Mouse (Mus musculus) embryo, embryonic 11 days (tissue): Measurements from ENCODE around the gene Tmem56.

Experiments
- DNase-seq: peaks from one replicate; pipeline ENCODE4 v3.0.0-alpha.2; 2015

Gene Tmem56

DNA sequence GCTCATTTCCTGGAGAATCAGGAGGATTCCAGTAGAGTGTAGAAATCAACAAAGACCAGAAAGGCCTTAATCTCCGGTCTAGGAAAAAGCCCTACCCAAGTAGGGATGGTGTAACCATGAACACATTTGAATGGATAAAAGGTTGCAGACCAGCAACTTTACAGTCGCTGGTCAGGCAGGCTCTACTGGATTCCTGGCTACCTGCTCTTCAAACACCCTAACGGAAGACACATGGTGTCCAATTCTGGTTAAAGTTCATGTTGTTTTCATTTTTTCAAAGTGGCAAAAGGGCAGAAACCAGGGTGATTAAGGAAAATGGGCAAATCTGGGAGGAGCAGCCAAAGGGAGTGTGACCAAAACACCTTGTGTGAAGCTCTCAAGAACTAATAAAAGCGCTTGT, 5.9 kb downstream of the Tmem56 start:
- DNase-seq, result no peak

DNA sequence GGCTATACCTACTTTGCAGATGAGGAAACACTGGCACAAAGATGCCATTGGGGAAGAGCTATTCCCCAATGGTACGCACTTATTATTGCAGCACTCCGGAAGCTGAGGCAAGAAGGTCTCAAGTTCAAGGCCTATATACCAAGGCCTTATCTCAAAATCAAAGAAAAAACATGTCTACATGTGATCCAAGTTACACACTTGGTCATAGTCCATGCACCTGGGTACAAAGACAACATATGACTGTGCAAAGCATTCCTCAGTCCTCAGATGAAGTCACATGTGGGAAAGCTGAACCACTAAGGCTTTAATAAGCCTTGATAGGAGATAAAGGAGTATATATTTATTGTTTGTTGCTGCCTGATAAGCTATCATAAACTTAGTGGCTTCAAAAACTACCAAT, 8.9 kb downstream of the Tmem56 start:
- DNase-seq, result no peak

DNA sequence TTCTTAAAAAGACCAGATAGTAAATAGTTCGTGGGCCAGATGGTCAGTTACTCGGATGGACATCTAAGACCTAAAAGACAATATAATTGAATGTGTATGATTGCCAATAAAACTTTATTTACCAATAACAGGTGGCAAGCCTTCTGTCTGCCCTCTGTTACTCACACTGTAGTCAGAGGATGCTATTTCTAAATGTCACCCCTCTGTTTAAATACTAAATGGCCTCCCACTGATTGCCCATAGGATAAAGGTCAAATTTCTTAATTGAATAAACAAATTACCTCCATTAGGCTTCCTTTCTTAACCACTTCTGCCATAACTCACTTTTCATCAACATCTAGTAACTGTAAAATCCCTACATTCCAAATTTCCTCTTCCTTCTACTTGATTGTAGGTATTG, 10.3 kb downstream of the Tmem56 start:
- no peak for DNase-seq

DNA sequence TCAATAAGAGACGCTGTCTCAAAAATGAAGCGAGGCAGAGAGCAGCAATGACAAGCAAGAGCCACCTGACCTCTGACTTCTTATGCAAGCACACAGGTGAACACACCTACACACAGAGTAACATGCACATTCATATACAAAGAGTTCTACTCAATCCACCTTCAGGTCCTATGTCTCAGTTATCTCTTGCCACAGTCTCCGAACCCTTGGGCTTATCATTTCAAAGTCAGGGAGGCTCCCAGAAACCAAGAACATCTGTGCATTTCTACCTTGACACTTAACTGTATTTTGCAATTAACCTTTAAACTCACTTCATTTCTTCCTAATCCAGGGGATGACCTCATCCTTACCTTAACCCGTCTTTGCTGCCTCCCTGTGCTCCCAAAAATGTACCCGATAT, 15.6 kb downstream of the Tmem56 start:
- no peak for DNase-seq

DNA sequence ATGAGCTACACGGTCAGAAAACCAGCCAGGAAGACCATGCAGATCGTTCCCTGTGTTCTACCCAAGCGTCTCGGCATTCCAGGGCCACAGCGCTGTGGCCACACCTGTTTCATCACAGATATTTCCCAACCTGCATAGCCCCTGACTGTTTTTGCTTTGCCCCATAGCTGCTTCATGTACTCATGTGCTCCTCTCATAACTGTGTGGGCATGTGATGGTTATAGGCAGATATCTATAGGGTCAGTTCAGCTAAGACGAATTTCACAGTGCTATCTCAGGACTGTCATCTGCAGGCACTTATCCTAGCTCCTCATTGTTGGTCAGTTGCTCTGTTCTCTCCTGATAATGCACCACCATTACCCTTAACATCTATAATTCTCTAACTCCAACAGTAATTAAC, 18.7 kb downstream of the Tmem56 start:
- no peak for DNase-seq

DNA sequence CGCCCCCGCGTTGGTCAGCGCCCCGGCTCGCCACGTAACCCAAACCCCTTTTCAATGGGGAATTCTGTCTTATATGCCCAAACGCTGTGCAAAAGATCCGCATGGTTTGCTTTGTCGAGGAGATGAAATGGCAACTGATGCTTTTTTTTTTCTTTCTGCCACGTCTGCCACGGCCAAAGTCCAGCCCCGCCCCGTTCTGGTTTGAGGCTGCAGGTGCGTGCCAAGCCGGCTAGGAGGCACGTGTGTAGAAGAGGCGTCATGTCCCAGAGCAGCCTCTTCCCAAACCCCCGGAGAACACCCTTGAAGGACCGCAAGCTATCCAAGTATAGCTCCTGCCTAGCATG, 19.7 kb downstream of the Tmem56 start:
- DNase-seq, result peak; percentile 59

DNA sequence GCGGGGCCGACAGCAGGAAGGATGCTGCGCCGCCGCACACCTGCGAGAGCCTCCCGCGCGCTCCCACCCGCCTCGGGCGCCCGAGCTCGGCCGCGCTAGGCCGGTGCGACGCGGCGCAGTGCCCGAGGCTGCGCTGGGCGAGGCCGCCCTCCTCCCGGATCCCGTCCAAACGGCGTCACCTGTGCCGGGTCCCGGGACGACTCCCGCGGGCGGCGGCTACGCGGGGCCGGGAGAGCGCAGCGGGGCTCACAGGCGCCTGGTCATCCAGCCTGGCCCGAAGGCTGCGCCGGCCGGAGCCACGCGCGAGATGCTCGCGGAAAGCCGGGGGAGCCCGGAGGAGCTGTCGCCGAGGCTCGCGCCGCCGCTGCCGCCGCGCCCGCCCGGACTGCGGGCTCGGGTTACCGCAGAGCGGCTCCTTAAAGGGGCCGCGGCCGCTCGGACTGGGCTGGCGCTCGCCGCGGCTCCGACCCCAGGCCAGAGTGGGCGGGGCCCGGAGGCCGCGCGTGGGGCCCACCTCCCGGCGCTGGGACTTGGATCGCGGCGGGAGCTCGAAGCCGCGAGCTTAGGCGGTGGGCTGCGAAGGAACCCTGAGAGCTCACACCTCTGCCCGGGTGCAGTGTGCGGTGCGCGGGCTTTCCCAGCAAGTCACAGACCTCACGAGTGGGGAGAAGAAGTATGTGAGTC, 20.2 kb downstream of the Tmem56 start:
- DNase-seq, result peak; percentile 85

DNA sequence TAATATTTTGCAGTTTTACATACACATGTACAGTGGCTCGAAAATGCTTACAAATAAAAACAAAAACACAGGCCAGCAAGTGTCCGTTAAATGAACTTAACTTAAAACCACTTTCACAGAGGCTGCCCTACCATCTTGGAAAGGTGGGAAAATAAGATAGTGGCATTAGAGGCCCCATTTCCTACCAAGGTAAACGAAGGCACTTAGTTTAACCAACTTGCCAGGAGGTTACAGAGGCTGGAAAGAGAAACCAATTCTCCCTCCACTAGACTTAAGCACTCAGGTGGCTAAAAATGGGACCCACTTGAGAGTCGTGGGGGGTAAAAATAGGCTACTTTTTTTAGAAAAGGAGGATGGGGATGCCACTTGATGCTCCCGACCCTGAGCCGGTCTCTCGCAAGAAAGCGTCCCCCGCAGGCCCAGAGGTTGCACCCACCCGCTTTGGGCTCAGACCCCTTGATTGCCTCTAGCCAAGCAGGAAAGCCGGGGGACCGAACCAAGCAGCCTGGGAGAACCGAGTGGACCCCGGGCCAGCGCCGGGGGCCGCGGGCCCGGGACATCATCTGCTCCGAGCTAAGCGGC, 20.9 kb downstream of the Tmem56 start:
- no peak for DNase-seq

DNA sequence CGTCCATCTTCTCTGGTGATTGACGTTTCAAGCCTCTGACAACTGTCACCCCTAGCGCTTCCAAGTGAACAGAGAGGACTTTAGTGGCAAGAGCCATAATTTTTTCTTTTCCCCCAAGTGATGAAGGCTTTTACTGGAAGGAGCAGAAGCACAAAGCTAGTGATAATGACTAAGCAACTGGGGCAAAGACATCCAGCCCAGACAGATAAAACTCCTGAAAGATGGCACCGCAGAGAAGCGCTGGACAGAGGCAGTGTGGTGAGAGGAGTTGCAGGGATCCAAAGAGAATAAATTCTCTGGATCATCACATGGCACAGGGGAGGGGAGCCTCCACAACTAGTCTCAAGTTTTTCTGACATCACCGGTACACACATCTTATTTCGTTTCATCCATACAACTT, 21.6 kb downstream of the Tmem56 start:
- no peak for DNase-seq

DNA sequence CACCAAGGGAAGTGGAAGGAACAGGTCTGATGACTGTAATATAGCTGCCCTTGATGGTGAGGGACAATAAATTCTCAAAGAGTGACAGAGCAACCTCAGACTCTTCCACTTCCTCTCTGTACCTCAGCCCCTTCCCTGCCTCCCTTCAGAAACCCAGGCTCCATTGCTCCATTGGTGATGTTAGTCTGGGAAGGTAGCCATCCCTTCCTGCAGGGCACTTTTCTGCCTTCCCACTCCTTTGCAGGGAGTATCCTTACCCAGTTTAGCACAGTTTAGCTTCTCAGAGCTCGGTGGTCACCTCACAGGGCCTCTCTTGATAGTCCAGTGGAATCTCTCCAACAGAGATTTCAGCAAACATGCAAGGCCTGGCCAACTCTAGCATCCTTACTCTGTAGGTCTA, 22.1 kb downstream of the Tmem56 start:
- no peak for DNase-seq

DNA sequence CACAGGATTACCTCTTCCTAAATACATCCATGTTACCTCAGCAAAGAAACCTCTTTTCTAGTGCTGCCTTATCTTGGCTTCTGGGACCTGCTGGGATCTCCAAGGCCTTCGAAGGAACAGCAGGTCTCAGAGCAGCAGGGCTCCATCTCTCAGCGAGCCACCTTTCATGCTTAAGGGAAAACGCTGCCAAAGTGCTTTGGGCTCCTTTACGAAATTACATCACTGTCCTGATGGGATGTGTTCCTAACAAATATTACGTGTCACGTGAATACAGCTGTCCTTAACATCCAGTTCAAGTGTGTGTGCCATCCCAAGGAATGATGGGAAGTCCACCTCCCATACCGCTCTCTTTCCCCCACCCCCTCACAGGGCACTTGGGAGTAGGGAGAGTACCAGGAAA, 22.9 kb downstream of the Tmem56 start:
- no peak for DNase-seq

DNA sequence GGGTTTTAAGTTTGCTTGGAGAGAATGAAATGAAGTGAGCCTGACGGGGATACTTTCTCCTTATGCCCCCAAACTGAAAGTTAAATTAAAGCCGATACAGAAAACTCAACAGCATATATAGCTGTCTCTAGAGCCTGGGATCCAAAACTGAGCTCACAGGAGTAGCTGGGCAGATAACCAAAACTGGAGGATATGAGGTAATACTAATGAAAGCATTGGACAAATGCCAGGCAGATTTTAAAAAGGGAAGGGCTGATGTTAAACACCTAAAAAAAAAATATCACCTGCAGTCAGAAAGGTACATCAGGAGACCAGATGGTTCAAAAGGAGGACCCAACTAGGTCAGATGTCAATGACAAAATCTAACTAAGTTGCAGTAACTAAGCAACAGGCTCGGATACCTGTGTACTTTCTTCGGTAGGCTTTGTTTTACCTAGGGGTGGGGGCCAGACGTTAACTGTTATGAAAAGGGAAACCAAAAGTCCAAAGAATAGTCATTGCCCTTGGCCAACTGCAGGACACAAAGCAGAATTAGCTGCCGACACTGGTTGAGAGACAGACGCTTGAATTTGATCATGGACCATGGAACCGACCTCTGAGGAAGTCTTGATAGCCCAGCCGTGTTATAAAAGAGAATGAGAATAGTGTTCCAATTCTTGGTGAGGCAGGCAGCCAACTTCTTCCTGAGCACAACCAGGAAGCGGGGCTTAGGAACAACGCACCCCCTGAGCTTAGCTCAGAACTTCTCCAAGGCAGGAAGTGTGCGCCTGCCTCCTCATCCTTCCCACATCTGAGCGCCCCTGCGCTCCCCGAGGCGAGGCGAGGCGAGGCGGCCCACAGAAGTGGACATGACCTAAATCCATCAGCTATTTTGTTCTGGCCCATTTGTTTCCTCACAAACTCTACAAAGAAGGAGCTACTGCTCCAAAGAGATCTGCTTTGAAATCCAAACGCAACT, 24.1 kb downstream of the Tmem56 start:
- DNase-seq, result no peak

DNA sequence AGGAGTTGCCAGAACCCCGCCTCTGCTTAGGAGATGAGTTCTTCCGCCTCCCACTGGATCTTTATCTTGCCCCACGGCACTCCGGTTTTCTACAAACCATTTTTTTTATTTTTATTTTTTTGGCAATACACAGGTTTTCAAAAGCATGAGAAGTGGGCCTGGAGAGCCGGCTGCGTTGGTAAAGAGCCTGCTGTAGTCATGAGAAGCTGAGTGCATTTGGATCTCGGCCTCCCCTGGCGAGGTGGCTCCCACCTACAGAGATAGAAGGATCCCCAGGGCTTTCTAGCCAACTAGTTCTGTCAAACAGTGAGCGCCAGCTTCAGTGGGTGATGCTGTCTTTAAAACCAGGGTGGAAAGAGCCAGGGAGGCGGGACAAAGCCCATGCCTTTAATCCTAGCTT, 25.5 kb downstream of the Tmem56 start:
- no peak for DNase-seq

DNA sequence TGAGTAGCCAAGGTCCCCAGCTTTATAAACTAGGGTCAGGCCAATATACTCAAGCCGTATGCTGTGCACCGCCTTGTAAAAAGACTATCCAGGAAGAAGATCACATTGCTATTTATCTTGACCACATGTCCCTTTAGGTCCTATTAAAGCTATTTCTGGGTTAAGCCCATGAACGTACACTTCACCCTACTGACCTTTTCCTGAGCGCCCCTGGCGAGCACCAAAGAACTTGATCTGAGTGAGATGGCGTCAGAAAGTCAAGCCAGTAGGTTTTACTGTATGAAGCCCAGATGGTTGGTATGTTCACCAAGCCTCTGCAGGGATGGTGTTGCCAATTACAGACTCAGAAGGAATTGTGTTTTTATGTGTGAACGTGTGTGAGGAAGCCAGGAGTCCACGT, 26.8 kb downstream of the Tmem56 start:
- DNase-seq, result no peak

DNA sequence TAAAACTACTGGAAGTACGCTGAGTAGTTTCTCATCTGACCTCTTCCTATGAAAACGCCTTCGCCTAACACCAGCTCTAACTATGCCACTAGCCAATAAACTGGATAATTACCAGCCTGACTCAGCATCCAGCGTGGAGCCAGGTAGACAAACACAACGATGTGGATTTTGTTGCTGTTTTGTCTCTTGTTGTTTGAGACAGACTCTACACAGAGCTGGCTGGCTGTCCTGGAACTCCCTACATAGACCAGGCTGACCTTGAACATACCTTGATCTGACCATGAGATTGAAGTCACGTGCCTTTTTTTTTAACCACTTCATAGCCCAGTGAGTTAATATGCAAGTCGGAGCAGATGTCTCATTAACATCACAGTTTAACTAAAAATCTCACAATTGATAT, 27.4 kb downstream of the Tmem56 start:
- no peak for DNase-seq

DNA sequence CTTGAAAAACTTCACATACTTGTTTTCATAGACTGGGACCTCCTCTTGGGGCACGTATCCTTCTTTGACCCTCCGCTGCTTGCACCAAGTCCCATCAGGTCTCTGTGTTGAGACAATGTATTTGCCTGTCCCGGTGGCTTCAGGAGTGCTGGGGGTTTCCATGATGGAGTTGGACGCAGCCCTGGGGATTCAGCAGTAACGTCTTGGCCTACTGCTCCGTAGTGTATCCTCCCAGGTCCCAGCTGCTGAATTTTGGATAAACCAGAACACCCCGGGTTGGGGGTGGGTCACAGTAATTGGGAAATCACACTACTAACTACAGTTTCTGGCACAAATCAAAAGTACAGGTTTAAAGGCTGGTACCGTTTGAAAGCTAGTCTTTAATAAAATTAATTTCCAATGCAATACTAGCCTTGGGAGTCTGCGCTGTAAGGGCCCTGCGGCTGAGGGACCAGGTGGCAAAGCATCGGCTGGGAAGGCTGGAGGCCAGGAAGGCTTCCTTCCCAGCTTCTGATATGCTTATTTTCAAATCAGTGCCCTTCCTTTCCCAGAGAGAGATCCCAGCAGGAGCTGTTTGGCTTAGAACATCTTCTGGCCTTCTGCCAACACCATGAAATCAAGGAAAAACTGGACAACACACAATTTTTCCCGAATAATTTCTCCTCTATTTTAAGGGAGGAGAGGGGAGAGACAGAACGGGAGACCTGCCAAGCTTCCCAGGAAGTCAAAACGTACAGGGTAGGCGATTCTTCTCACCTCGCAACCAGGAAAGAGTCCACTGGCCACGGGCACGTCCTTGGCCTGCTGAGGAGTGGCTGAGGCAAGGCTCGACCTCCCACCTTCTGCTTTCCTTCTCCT, 32.1 kb downstream of the Tmem56 start:
- DNase-seq, result no peak

DNA sequence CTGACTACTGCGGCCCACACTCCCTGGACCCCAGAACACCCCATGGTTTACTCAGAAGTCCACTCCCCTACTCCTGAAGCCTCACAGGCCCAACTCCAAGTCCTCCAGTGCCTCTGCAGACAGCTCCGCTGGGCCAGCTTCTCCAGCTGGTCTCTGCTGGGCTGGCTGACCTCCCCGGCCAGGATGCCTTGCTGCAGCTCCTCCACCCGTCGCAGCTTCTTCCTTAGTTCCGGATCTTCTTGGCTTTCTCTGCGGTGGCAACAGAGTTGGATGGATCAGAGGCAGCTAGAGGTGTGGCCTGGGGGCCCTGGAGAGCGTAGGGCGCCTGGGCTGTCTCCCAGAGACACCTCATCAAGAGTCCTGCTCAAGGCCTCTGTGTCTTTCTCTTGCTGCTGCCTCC, 32.9 kb downstream of the Tmem56 start:
- DNase-seq, result no peak

DNA sequence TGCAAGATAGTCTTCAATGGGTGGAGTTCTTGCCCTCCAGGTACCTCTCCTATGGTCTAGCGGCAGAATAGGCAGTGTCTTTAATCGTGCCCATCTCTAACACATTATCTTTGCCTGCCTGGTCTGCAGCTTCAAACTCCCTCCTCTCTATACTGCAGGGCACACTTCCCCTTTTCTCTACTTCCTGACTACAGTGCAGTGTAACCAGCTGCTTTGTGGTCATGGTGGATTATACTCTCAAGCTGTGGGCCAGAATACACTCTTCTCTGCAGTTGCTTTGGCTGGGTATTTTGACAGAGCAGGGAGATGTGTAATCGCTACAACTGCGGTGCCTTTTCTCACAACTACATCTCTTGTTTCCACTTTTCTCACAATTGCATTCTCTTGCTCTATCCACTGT, 40.0 kb downstream of the Tmem56 start:
- DNase-seq, result no peak

DNA sequence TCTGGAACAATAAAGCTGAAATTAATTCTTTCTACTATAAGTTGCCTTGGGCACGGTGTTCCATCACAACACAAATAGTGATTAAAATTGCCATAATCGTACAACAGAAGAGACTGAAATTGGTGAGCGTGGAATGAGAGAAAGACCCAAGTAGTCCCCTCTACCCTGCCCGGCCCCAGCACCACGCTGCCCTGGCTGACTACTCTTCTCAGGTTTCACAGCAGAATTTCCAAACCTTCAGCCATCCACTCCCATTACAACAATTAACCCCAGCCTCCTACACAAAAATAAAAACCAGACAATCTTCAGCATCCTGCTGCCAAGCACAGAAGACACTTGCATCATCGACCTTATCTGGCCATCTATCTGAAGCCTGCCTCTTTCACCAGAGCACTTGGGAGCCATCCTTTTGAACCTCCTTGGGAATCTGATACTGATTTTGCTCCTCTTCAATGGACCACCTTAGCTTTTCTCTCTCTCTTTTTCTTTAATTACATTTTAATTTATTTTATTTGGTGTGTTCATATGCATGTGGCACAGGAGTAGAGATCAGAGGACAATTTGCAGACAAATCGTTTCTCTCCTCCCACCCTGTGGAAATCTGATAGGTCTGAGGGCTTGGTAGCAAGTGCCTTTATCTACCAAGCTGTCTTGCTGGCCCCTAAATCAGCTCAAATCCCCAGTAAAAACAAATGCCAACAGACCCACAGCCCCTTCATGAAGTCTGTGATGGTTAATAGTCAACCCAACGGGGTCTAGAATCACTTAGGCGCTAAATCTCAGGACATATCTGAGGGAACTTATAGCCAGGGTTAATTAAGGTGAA, 40.6 kb downstream of the Tmem56 start:
- peak; percentile 27 for DNase-seq

DNA sequence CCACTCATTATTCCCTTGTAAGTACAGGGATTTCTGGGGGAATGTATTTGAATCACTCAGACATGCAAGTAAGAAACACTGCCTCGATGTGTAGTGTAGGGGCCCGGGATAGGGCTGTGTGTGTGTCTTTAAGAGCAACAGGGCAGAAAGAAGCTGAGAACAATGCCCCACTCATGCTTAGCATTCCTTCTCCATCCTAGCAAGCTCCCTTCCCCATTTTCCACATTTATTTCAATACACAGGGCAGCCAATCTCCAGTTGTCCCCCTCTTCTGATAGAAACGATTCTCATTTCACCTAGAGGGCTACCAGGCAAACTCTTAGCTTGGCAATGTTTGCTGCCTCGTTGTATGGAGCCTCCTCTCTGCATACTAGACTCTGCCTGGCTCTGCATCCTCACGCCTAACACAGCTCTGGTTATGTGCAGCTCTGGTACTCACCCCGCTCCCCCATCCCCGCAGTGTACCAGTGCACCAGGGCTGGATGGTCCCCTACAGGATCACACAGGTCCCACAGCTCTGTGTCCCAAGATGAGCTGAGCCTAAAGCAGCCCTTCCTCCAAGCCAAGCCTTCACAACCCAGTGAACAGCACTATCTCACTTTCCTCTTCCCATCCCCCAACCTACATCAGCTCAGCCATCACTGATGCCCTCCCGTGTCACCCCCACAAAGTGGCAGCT, 42.4 kb downstream of the Tmem56 start:
- peak; percentile 31 for DNase-seq

DNA sequence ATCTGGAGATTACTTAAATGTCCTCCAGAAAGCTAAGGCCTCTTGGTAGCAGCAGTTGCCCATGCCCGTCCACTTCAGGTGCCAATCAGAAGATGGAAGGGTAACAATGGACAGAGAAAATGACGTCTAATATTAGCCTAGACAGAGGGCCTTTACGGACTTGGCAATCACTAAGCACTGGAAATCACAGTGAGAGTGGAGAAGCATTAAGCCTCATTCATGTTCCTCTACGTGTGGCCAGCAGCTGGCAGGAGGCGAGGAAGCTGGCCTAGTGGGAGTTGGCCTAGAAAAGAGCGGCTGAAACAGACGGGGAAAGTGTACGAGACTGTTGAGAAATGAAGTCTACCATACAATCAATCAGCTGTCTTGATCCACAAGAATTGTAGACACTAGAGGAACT, 43.8 kb downstream of the Tmem56 start:
- DNase-seq, result no peak

DNA sequence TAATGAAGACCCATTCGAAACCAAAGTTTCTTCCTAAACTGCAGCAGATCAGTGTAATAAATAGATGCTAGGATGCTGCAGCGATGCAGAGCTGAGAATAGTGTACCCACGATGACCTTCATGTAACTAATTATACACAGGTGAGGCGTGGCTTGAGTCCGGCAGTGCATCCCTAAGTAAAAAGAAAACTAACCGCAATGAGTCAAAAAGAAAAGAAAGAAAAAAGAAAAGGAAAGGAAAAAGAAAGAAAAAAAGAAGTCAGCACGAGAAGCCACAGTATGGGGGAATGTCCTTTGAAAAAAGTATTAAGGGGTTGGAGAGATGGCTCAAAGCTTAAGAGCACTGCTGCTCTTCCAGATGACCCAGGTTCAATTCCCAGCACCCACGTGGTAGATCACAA, 58.1 kb downstream of the Tmem56 start:
- DNase-seq, result no peak
